Mouse (Mus musculus) hindbrain, embryonic 16.5 days (tissue): ENCODE measurements around the gene Daam1. TPM values are rescaled to one million over a fixed set of nuclear protein-coding genes. Genes with fewer than 3 reads are reported as not detected.

Experiments
- ATAC-seq: fragments of 200-750 bp; cut with Nextera tagmentation; 2 replicates; pipeline ENCODE4 v1.8.0; 2017; ENCODE audit warnings: moderate TSS enrichment, moderate library complexity
- H3K27ac ChIP-seq: fragments of 300-500 bp; sonication (generic); 2 replicates; pipeline ENCODE4 v1.5.1; 2014; ENCODE audit warnings: low read depth, mild to moderate bottlenecking, control low read depth, low read length, moderate library complexity
- H3K27me3 ChIP-seq: fragments of 300-500 bp; sonication (generic); replicated peaks from 2 replicates; pipeline ENCODE4 v1.6.1; 2014; ENCODE audit warnings: low read length; ENCODE audit not compliant: control insufficient read depth, insufficient read depth
- H3K36me3 ChIP-seq: fragments of 300-500 bp; sonication (generic); 2 replicates; pipeline ENCODE4 v1.6.1; 2014; ENCODE audit warnings: mild to moderate bottlenecking, low read length, moderate library complexity, mixed read lengths; ENCODE audit not compliant: control insufficient read depth, insufficient read depth
- H3K4me1 ChIP-seq: fragments of 300-500 bp; sonication (generic); 2 replicates; pipeline ENCODE4 v1.6.1; 2014; ENCODE audit warnings: low read depth, low read length; ENCODE audit not compliant: control insufficient read depth, insufficient read depth
- H3K4me2 ChIP-seq: fragments of 300-500 bp; sonication (generic); 2 replicates; pipeline ENCODE4 v1.6.1; 2014; ENCODE audit warnings: mild to moderate bottlenecking, low read length, control low read depth, moderate library complexity
- H3K4me3 ChIP-seq: fragments of 300-500 bp; sonication (generic); 2 replicates; pipeline ENCODE4 v1.5.1; 2014; ENCODE audit warnings: mild to moderate bottlenecking, low read length, control low read depth, moderate library complexity
- H3K9ac ChIP-seq: fragments of 300-500 bp; sonication (generic); 2 replicates; pipeline ENCODE4 v1.6.1; 2014; ENCODE audit warnings: low read depth, mild to moderate bottlenecking, control low read depth, low read length, moderate library complexity
- H3K9me3 ChIP-seq: fragments of 300-500 bp; sonication (generic); 2 replicates; pipeline ENCODE4 v1.6.1; 2014; ENCODE audit warnings: mild to moderate bottlenecking, low read length, moderate library complexity; ENCODE audit not compliant: control insufficient read depth
- WGBS: fragments of 180-500 bp; shearing (Covaris S2); extraction: QIAGEN DNeasy Blood & Tissue Kit; methylation state at CpG from one replicate; pipeline ENCODE4 v1.1.7; 2014; 5-methylcytosine and 5-hydroxymethylcytosine counted together
- polyA plus RNA-seq: library from polyadenylated mRNA; unstranded; fragments of >200 nt; fragmentation: Nextera tagmentation; extraction: Ambion mirVana; gene quantifications from 2 replicates; pipeline ENCODE4 v1.2.1, GENCODE M21; 2015

Gene Daam1
- polyA plus RNA-seq, result 26.6 and 28.4 TPM in 2 replicates

DNA sequence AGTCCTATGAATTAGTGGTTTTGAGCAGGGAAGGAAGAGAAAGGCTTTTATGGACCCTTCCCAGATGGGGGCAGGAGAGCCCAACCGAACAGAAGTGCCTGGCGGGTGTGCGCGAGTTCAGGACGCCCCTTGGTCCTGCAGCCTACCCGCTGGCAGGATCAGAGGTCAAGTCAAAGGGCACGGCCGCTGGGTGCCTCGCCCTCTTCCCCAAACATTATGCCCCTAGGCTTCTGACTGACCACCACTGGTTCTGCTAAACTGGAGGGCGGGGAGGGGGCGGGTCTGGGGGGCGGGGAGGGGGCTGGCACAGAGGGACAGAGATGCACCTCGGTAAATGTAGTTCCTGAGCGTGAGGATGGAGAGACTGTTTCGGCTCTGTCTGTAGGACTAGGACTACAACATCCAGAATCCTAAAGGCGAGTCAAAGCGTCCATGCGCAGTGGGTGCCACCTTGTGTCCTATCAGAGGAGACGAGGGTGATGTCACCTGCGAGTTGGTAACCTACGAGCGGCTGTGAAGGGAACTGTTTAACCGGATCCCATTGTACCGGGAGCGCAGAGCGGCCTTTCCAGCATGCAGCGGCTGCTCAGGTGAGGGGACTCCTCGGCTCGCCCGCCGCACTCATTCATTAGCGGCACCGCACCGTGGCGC, at the start of gene Daam1:
Gene Daam1, plus strand, starts transcription at position 472 of the 651 bp plus-strand sequence.
- Histone ChIP-seq H3K27me3 (no peaks in the 10 kb centered on the region), H3K9ac (peak within 1 kb of the TSS; percentile 98), H3K4me2 (peak within 1 kb of the TSS; percentile 66), H3K9me3 (no peaks in the 10 kb centered on the region), H3K4me1 (peaks cover 29% of the 10 kb centered on the region), H3K36me3 (no peaks in the 10 kb centered on the region), H3K4me3 (peak within 1 kb of the TSS; percentile 97), H3K27ac (peak within 1 kb of the TSS; percentile 97)
- WGBS, result under 1% methylated on average over 35 of the region's 35 CpGs
- peak; percentile 100 for ATAC-seq

DNA sequence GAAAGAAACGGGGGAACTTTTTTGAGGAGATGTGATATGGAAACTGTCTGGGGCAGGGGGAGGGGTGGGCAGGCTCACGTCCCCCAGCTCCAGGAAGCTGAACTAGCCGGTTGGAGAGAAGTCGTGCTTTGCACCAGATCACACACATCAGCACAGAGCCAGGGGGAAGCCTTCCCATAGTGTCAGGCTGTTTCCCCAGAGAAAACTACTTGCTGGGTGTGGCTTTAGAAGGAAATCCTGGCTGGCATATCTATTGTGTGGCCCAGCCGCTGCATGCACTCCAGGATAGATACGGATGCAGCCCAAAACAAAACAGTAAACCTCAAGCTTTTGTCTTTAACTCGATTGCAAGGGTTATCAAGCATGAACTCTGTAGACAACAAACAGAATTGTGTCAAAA, 49.7 kb upstream of the Daam1 start:
- Histone ChIP-seq H3K4me2 (no peak overlapping the region), H3K27me3 (no peaks in the 10 kb centered on the region), H3K9me3 (no peaks in the 10 kb centered on the region), H3K4me1 (peaks cover 6% of the 10 kb centered on the region), H3K27ac (no peak overlapping the region), H3K4me3 (no peak overlapping the region), H3K9ac (no peak overlapping the region), H3K36me3 (no peaks in the 10 kb centered on the region)
- 52% methylated on average over 7 of the region's 7 CpGs for WGBS
- no peak for ATAC-seq

DNA sequence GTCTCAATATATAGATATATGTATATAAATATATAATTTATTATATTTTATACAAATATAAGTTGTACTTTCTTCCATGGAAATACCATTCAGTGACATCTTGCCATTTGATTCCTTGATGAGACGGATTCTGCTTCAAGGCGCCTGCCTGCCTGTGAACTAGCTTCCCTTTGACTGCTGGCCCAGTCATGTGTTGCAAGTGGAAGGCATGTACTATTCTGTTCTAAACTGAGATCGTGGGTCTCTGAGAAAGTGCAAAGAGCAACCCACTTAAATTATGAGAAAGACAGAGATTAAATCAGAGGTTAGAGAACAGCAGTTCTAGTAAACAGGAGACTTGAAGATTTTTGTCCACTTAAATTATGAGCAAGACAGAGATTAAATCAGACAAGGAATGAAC, 46.9 kb upstream of the Daam1 start:
- 67% methylated on average over 3 of the region's 3 CpGs for WGBS

DNA sequence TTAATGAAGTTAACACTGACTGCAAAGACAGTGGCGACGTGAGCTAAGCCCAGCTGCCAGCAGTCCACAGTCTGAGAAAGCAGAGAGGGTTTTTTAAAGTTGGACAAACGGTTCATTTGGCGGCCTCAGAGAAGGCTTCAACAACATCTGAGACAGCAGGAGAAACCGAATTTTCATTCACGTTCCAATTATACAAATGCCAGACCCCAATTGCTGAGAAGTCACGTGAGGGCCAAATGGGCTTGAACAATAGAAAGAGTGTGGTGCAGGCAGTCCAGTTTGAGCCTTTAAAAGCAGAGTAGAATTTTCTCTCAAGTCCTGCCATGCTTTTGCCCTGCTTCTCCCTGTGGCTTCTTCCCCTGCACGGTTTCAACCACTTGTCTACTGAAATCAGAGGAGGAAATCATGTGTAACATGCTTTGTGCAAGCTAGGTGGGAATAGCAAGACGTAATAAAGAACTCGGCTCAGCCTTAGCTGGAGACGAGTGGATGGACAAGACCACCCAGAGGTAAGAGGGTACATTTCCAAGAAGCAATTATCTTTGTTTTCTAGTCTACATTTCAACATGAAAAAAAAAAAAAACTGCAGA, 46.1 kb upstream of the Daam1 start:
- no peak overlapping the region for H3K4me3 ChIP-seq
- WGBS, result 32% methylated on average over 11 of the region's 11 CpGs
- H3K36me3 ChIP-seq, result no peaks in the 10 kb centered on the region
- H3K4me1 ChIP-seq, result no peaks in the 10 kb centered on the region
- no peak overlapping the region for H3K27ac ChIP-seq
- ATAC-seq, result no peak
- no peaks in the 10 kb centered on the region for H3K27me3 ChIP-seq
- no peak overlapping the region for H3K9ac ChIP-seq
- no peaks in the 10 kb centered on the region for H3K9me3 ChIP-seq
- H3K4me2 ChIP-seq, result 0 out of 2 replicates have a peak overlapping the region, but pooled peaks have one; percentile 12

More for the DNA sequence above, 46.9 kb upstream of the Daam1 start:
- Histone ChIP-seq H3K4me3 (no peak overlapping the region), H3K9me3 (no peaks in the 10 kb centered on the region), H3K27ac (no peak overlapping the region), H3K27me3 (no peaks in the 10 kb centered on the region), H3K9ac (no peak overlapping the region), H3K4me1 (no peaks in the 10 kb centered on the region), H3K4me2 (no peak overlapping the region), H3K36me3 (no peaks in the 10 kb centered on the region)
- no peak for ATAC-seq

DNA sequence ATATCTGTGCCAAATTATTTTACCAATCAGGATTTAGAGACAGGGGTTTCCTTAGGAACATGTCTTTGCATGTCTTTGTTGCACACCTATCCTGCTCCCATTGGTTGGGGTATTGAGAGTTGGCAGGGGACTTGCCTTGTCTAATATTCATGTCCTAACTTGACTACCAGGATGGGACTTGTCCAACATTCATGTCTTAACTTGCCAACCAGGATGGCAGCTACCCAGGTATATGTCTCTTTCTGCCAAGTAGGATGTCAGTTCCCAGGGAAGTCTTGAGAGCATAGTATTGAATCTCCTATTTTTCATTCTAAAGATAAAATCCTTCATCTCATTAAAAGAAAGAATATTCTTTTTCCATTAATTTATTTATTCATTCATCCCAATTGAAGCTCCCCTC, 44.4 kb upstream of the Daam1 start:
- Histone ChIP-seq H3K9me3 (no peaks in the 10 kb centered on the region), H3K36me3 (no peaks in the 10 kb centered on the region), H3K9ac (no peak overlapping the region), H3K4me3 (no peak overlapping the region), H3K4me2 (no peak overlapping the region), H3K27ac (no peak overlapping the region), H3K4me1 (no peaks in the 10 kb centered on the region), H3K27me3 (no peaks in the 10 kb centered on the region)
- ATAC-seq, result no peak

DNA sequence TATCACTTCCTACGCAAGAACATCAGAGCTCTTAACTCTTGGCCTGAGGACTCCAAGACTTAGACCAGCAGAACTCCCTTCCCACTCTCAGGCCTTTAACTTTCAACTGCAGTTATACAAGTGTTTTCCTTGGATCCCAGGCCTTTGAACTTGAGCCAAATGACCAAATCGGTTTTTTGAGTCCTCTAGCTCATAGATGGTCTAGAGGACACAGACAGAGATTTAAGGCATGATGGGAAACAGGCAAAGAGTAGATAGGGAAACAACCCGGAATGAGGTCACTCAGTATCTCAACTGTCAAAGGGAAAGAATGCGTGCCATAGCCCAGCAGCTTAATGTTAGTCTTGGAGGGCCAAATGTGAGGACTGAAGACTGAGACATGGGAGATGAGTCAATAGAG, 42.1 kb upstream of the Daam1 start:
- ATAC-seq, result no peak
- Histone ChIP-seq H3K36me3 (no peaks in the 10 kb centered on the region), H3K9ac (no peak overlapping the region), H3K27me3 (no peaks in the 10 kb centered on the region), H3K4me3 (no peak overlapping the region), H3K4me2 (no peak overlapping the region), H3K9me3 (no peaks in the 10 kb centered on the region), H3K4me1 (no peaks in the 10 kb centered on the region), H3K27ac (no peak overlapping the region)
- 84% methylated on average over 4 of the region's 4 CpGs for WGBS

DNA sequence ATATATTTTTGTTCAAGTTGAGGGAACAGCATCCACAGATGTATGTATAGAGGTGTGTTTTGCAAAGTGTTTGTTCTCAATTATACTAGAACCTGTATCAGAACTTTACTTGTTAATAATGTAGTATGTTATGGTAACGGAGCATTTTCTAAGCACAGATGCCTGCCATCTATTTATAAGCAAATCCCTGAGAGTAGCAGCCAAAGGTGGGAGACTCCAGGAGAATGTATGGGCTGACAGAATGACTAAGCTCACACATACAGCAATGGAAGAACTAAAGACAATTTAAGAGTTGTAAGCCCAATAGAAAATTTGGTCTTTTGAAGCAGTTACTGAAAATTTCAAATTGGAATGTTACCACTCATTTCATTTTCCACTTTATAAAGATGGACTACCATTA, 40.3 kb upstream of the Daam1 start:
- WGBS, result 100% methylated on average over 1 of the region's 1 CpGs
- ATAC-seq, result no peak
- Histone ChIP-seq H3K9ac (no peak overlapping the region), H3K27ac (no peak overlapping the region), H3K9me3 (no peaks in the 10 kb centered on the region), H3K4me3 (no peak overlapping the region), H3K36me3 (no peaks in the 10 kb centered on the region), H3K27me3 (no peaks in the 10 kb centered on the region), H3K4me1 (no peaks in the 10 kb centered on the region), H3K4me2 (no peak overlapping the region)

DNA sequence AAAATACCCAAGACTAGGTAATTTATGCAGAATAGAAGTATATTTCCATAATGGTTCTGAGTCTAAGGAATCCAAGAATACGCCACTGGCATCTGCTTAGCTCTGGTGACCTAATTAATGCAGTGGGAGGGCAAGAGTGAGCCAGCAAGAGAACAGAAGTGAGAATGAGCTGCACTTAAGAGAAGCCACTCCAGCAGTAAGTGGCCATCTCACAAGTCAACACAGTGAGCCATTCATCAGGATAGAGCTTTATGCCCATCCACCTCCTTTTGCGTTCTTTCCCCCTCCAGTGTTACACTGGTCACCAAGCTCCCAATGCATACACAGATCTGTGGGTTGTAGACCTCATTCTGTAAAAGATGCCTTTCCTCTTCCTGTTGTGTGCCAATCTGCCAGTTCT, 37.8 kb upstream of the Daam1 start:
- 82% methylated on average over 2 of the region's 2 CpGs for WGBS
- H3K9me3 ChIP-seq, result no peaks in the 10 kb centered on the region
- no peak overlapping the region for H3K4me2 ChIP-seq
- no peaks in the 10 kb centered on the region for H3K27me3 ChIP-seq
- H3K4me1 ChIP-seq, result no peaks in the 10 kb centered on the region
- no peak overlapping the region for H3K4me3 ChIP-seq
- ATAC-seq, result no peak
- H3K36me3 ChIP-seq, result no peaks in the 10 kb centered on the region
- no peak overlapping the region for H3K9ac ChIP-seq
- no peak overlapping the region for H3K27ac ChIP-seq

DNA sequence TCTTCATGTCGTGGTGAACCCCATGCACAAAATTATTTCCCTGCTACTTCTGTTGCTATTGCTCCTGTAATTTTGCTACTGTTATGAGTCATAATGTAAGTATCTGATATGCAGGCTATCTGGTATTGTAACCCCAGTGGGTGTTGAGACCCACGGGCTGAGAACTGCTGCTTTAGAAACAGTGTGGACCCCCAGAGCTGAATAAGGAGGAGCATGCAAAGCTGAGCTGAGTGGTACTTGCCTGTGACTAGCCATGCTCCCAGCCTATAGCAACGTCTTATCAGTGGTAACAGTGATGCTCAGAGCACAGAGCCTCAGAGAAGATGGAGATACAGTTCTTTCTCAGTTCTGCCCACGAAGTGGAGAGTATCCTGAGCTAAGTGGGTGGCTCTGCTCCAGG, 35.3 kb upstream of the Daam1 start:
- WGBS, result 68% methylated on average over 4 of the region's 4 CpGs

More for the DNA sequence above, 35.3 kb upstream of the Daam1 start:
- no peaks in the 10 kb centered on the region for H3K27me3 ChIP-seq
- H3K27ac ChIP-seq, result no peak overlapping the region
- ATAC-seq, result no peak
- H3K4me3 ChIP-seq, result no peak overlapping the region
- H3K4me2 ChIP-seq, result no peak overlapping the region
- no peaks in the 10 kb centered on the region for H3K36me3 ChIP-seq
- no peaks in the 10 kb centered on the region for H3K4me1 ChIP-seq
- H3K9ac ChIP-seq, result no peak overlapping the region
- no peaks in the 10 kb centered on the region for H3K9me3 ChIP-seq
